Mouse (Mus musculus): ENCODE results near the gene Mbtps1.

DNA sequence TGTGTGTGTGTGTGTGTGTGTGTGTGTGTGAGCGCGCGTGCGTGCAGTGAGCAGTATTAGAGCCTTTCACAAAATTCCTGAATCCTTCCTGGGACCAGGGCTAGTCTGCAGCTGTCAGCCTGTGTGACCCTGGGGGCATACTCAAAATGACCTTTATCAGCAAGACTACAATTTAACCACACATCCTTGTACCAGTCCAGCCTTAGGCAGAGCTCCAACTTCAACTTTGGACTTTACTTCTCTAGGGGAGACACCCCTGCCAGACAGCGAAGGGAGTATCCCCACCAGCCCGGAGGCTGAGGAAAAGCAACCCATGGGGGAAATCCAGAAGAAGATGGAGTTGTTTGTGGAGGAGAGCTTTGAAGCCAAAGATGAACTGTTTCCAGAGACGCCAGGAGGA lies 32.9 kb upstream of the Mbtps1 start:
- no peak for TF ChIP-seq GATA1 (IDR thresholded peaks at IDR 0.05; ENCODE audit: low read depth, low read length)
- no peak for TF ChIP-seq MAX (IDR thresholded peaks at IDR 0.05; ENCODE audit: low read length)
- TF ChIP-seq CTCF (IDR thresholded peaks at IDR 0.05 in 2 of 3, conservative IDR thresholded peaks at IDR 0.05 in 1 of 3; ENCODE audit: control insufficient read depth in 1 of 3, insufficient read depth in 1 of 3, low read depth in 2 of 3, low read length in 3 of 3, poor library complexity in 1 of 3, severe bottlenecking in 1 of 3), result no peak
- TF ChIP-seq USF1 (IDR thresholded peaks at IDR 0.05; ENCODE audit: low read depth, low read length), result no peak
- no peak for TF ChIP-seq MEF2A (IDR thresholded peaks at IDR 0.05; ENCODE audit: extremely low read depth, insufficient replicate concordance, low read depth, low read length, poor library complexity, severe bottlenecking)
- TF ChIP-seq POLR2A (IDR thresholded peaks at IDR 0.05; ENCODE audit: control insufficient read depth in 1 of 2, insufficient read depth in 1 of 2, low read depth in 1 of 2, low read length in 2 of 2, poor library complexity in 1 of 2), result no peak
- no peak for TF ChIP-seq ELF1 (IDR thresholded peaks at IDR 0.05; ENCODE audit: low read depth, low read length)
- TF ChIP-seq CHD2 (IDR thresholded peaks at IDR 0.05; ENCODE audit: low read length), result no peak
- TF ChIP-seq POLR2AphosphoS2 (IDR thresholded peaks at IDR 0.05; ENCODE audit: low read length), result no peak
- TF ChIP-seq CHD1 (IDR thresholded peaks at IDR 0.05; ENCODE audit: low read depth, low read length), result no peak
- no peak for TF ChIP-seq EP300 (IDR thresholded peaks at IDR 0.05; ENCODE audit: low read depth in 1 of 2, low read length in 2 of 2)
- TF ChIP-seq SIN3A (IDR thresholded peaks at IDR 0.05; ENCODE audit: low read length), result no peak

Measured in MEL (cell line).